ENCODE assay signal across 15 mouse cellular contexts in the genomic region with DNA sequence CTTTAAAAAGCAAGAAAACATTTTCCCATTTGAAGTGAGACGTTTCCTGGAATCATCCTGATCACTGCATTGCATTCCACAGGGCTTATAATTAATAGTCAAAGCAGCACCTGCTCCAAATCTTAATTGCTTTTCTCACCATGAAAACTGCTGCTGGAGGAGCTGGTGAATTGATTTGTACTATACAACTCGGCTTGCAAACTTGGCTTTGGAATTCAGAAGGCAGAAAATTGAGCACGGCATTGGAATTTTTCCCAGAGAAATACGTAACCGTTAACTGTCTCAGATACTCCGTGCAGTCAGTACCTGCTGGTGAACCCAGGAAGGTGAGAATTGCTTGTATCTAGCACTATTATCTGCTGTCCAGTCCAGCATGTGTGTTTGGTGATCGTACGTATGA.
A peak's percentile ranks its signal among the peaks of the same experiment; 100 is the strongest.
DNase-seq lines count a peak whose midpoint lies in the region; ATAC-seq and TF ChIP-seq lines count a peak whose summit lies in the region.
"Had no signal": no experiment of that assay in that cellular context is flagged by ENCODE, and none has a peak within 500 bp of the region (broad histone marks: within the 10 kb centered on the region; RNA-seq: fewer than 3 reads in every experiment).

No protein-coding gene starts in this region.

- intact Hi-C loops in left cerebral cortex, adult 2 months (cut with DNase I): loop anchor here (5.0 kb wide), 1 partner anchor 133 kb away; no protein-coding TSS in a partner anchor
- intact Hi-C loops in left cerebral cortex, postnatal 4 days (cut with DNase I): no loop called here

- H3K4me1 ChIP-seq in hindbrain, embryonic 15.5 days (replicated peaks): peaks cover 43% of the 10 kb centered on the region
- no peaks in the 10 kb centered on the region for H3K4me1 ChIP-seq in hindbrain, embryonic 11.5 days (replicated peaks; ENCODE audit: control insufficient read depth, insufficient read depth, low read length)
- H3K4me1 ChIP-seq in forebrain, postnatal 0 days (ENCODE audit: insufficient read depth): peaks cover 17% of the 10 kb centered on the region

- peak; percentile 63; the same call in 1 of the 2 replicates for ATAC-seq in hindbrain, embryonic 15.5 days (ENCODE audit: low FRiP score, low read depth)
- no peak for ATAC-seq in hindbrain, embryonic 11.5 days (ENCODE audit: low FRiP score)
- peak; percentile 81 for ATAC-seq in forebrain, postnatal 0 days
- ATAC-seq: liver, postnatal 0 days had no signal

- H3K9me3 ChIP-seq in hindbrain, embryonic 15.5 days: no peaks in the 10 kb centered on the region
- no peaks in the 10 kb centered on the region for H3K9me3 ChIP-seq in hindbrain, embryonic 11.5 days (ENCODE audit: control insufficient read depth, low read length)
- H3K9me3 ChIP-seq in forebrain, postnatal 0 days (ENCODE audit: low read length): no peaks in the 10 kb centered on the region
- H3K9me3 ChIP-seq: embryonic facial prominence, embryonic 13.5 days; limb, embryonic 12.5 days had no signal

- no peaks in the 10 kb centered on the region for H3K27me3 ChIP-seq in hindbrain, embryonic 15.5 days
- H3K27me3 ChIP-seq in hindbrain, embryonic 11.5 days (ENCODE audit: control insufficient read depth, insufficient read depth, low read length): no peaks in the 10 kb centered on the region
- no peaks in the 10 kb centered on the region for H3K27me3 ChIP-seq in forebrain, postnatal 0 days (ENCODE audit: insufficient read depth, low read length)
- H3K27me3 ChIP-seq: limb, embryonic 12.5 days had no signal

- no peak overlapping the region for H3K4me2 ChIP-seq in hindbrain, embryonic 15.5 days
- no peak overlapping the region for H3K4me2 ChIP-seq in hindbrain, embryonic 11.5 days (replicated peaks; ENCODE audit: low read depth, low read length)
- H3K4me2 ChIP-seq in forebrain, postnatal 0 days (ENCODE audit: low read depth): no peak overlapping the region
- H3K4me2 ChIP-seq: embryonic facial prominence, embryonic 13.5 days; limb, embryonic 12.5 days had no signal

- no peak overlapping the region for H3K9ac ChIP-seq in hindbrain, embryonic 15.5 days
- no peak overlapping the region for H3K9ac ChIP-seq in hindbrain, embryonic 11.5 days (ENCODE audit: low read depth, low read length)
- H3K9ac ChIP-seq in forebrain, postnatal 0 days: no peak overlapping the region
- H3K9ac ChIP-seq: embryonic facial prominence, embryonic 13.5 days; limb, embryonic 12.5 days; liver, postnatal 0 days had no signal

- no peak; the same call in 1 of the 2 replicates for TF ChIP-seq CTCF in left cerebral cortex, adult 2 months (IDR thresholded peaks at IDR 0.05)
- no peak for TF ChIP-seq CTCF in brain, embryonic 14.5 days (IDR thresholded peaks at IDR 0.05; ENCODE audit: borderline replicate concordance, extremely low read depth, insufficient read depth, insufficient read length)
- no peak for TF ChIP-seq CTCF in forebrain, postnatal 0 days (IDR thresholded peaks at IDR 0.05; ENCODE audit: low read depth)

- TF ChIP-seq POLR2A in brain, embryonic 14.5 days (IDR thresholded peaks at IDR 0.05; ENCODE audit: borderline replicate concordance, extremely low read depth, insufficient read depth, insufficient read length, poor library complexity, severe bottlenecking): no peak

- 33% methylated on average over 8 of the region's 8 CpGs for WGBS in hindbrain, embryonic 15.5 days
- 85% methylated on average over 8 of the region's 8 CpGs for WGBS in hindbrain, embryonic 11.5 days
- 24% methylated on average over 8 of the region's 8 CpGs for WGBS in forebrain, postnatal 0 days

- no peaks in the 10 kb centered on the region for H3K36me3 ChIP-seq in hindbrain, embryonic 15.5 days
- no peaks in the 10 kb centered on the region for H3K36me3 ChIP-seq in hindbrain, embryonic 11.5 days (ENCODE audit: control insufficient read depth, insufficient read depth, low read length)
- H3K36me3 ChIP-seq in forebrain, postnatal 0 days (ENCODE audit: insufficient read depth): no peaks in the 10 kb centered on the region
- H3K36me3 ChIP-seq: embryonic facial prominence, embryonic 13.5 days; limb, embryonic 12.5 days had no signal

- H3K4me3 ChIP-seq in hindbrain, embryonic 15.5 days: no peak overlapping the region
- H3K4me3 ChIP-seq in hindbrain, embryonic 11.5 days (ENCODE audit: low read depth, low read length): no peak overlapping the region
- H3K4me3 ChIP-seq in left cerebral cortex, adult 2 months: no peak overlapping the region
- no peak overlapping the region for H3K4me3 ChIP-seq in forebrain, postnatal 0 days (ENCODE audit: low read depth, low read length)
- H3K4me3 ChIP-seq: embryonic facial prominence, embryonic 13.5 days; limb, embryonic 12.5 days had no signal

- no peak for DNase-seq in hindbrain, embryonic 11.5 days (ENCODE audit: low spot score)
- DNase-seq in left cerebral cortex, adult 2 months (ENCODE audit: extremely low spot score in 1 of 2, low spot score in 2 of 2): no peak
- no peak for DNase-seq in left cerebral cortex, postnatal 4 days
- peak; percentile 94 for DNase-seq in brain, embryonic 14.5 days (ENCODE audit: low read depth)
- peak; percentile 78 for DNase-seq in forebrain, postnatal 0 days
- no peak for DNase-seq in c-Kit-positive CD71-positive TER-119-positive erythroid progenitor cells, embryonic 14.5 days (ENCODE audit: low spot score)
- DNase-seq in lung, postnatal 36 days: no peak
- DNase-seq: heart, adult 18-20 months; heart, postnatal 14 days; liver, postnatal 0 days; thymus, adult 2 months had no signal

- H3K27ac ChIP-seq in hindbrain, embryonic 15.5 days (replicated peaks): peak overlapping the region; percentile 63
- H3K27ac ChIP-seq in hindbrain, embryonic 11.5 days (ENCODE audit: low read depth, low read length): no peak overlapping the region
- peak overlapping the region; percentile 16; the same call in 1 of the 2 replicates for H3K27ac ChIP-seq in left cerebral cortex, adult 2 months
- H3K27ac ChIP-seq in forebrain, postnatal 0 days (ENCODE audit: low read depth, low read length): no peak overlapping the region
- H3K27ac ChIP-seq: embryonic facial prominence, embryonic 13.5 days; kidney, postnatal 0 days; limb, embryonic 12.5 days had no signal

Comparison
In these comparisons a context has a peak if more than half of its experiments do, and no peak if none do; other contexts are left out.
1. H3K27ac ChIP-seq: peak in hindbrain, embryonic 15.5 days (single experiment) and left cerebral cortex, adult 2 months (single experiment); none in hindbrain, embryonic 11.5 days (single experiment) and forebrain, postnatal 0 days (single experiment).
2. DNase-seq: peak in brain, embryonic 14.5 days (single experiment) and forebrain, postnatal 0 days (single experiment); none in hindbrain, embryonic 11.5 days (single experiment), left cerebral cortex, adult 2 months (0 of 2), left cerebral cortex, postnatal 4 days (single experiment), c-Kit-positive CD71-positive TER-119-positive erythroid progenitor cells, embryonic 14.5 days (single experiment) and lung, postnatal 36 days (single experiment).